In the genomic region with DNA sequence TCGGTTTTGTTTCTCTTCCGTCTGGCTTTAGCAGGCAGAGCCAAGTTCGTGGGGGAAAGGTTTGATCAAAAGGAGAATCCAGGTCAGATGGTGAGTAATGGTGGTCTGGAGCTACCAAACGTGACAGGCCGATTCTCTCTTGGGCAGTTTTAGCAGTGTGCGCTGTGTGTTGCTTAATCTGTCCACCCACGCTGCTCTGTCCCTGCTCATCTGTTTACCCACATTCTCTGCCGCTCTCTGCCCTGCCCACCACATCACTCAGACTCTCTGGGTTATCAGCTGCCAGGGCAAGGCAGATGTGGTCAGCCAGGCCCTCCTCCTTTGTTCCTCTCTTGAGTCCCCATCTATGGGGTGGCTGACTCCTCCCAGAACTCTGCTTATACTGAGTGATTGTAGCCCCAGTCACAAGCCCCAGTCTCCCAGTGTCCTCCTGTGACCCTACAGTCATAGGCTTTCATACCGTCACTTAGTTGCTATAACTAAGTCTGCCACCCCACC, we compare ENCODE assay signal across 8 mouse cellular contexts.
DNase-seq lines count a peak whose midpoint lies in the region; ATAC-seq and TF ChIP-seq lines count a peak whose summit lies in the region.

No protein-coding gene starts in this region.

- no peaks in the 10 kb centered on the region for H3K79me2 ChIP-seq in heart, adult 2 months (replicated peaks; ENCODE audit: control insufficient read depth, insufficient read depth, low read length)

- no peak for TF ChIP-seq CTCF in heart, adult 2 months (IDR thresholded peaks at IDR 0.05)

- no peak overlapping the region for H3K27ac ChIP-seq in heart, embryonic 12.5 days (ENCODE audit: poor library complexity, severe bottlenecking)
- H3K27ac ChIP-seq in heart, adult 2 months = no peak overlapping the region
- H3K27ac ChIP-seq in hindbrain, embryonic 12.5 days = 0 out of 2 replicates have a peak overlapping the region, but pooled peaks have one; percentile 36
- no peak overlapping the region for H3K27ac ChIP-seq in midbrain, embryonic 16.5 days (ENCODE audit: low read length)

- no peak for DNase-seq in heart, adult 2 months
- peak; percentile 42 for DNase-seq in c-Kit-positive CD71-negative TER-119-negative erythroid progenitor cells, embryonic 14.5 days (ENCODE audit: low read depth)
- no peak for DNase-seq in left cerebral cortex, postnatal 14 days (ENCODE audit: low spot score in 2 of 2)
- no peak for DNase-seq in right cerebral cortex, adult 2 months (ENCODE audit: low spot score in 2 of 2)

- 14% methylated on average over 9 of the region's 9 CpGs for WGBS in heart, embryonic 12.5 days
- WGBS in heart, adult 2 months = 50% methylated on average over 9 of the region's 9 CpGs
- WGBS in hindbrain, embryonic 12.5 days = 19% methylated on average over 9 of the region's 9 CpGs
- WGBS in midbrain, embryonic 16.5 days = 30% methylated on average over 9 of the region's 9 CpGs

- TF ChIP-seq EP300 in heart, adult 2 months (IDR thresholded peaks at IDR 0.05; ENCODE audit: insufficient read depth, low read depth, low read length) = no peak

- peak; percentile 85 for ATAC-seq in heart, embryonic 12.5 days (ENCODE audit: insufficient number of reproducible peaks, low FRiP score)
- ATAC-seq in hindbrain, embryonic 12.5 days (ENCODE audit: low FRiP score) = peak; percentile 31
- ATAC-seq in midbrain, embryonic 16.5 days = 0 out of 2 replicates have a peak, but pooled peaks have one; percentile 26
- ATAC-seq in cerebellum, adult (ENCODE audit: insufficient number of reproducible peaks, low FRiP score, low TSS enrichment) = no peak

- H3K9me3 ChIP-seq in heart, embryonic 12.5 days (replicated peaks) = no peaks in the 10 kb centered on the region
- no peaks in the 10 kb centered on the region for H3K9me3 ChIP-seq in hindbrain, embryonic 12.5 days (replicated peaks)
- H3K9me3 ChIP-seq in midbrain, embryonic 16.5 days (replicated peaks; ENCODE audit: control insufficient read depth, low read length, poor library complexity, severe bottlenecking) = no peaks in the 10 kb centered on the region

- H3K4me1 ChIP-seq in heart, embryonic 12.5 days (replicated peaks) = peaks cover 25% of the 10 kb centered on the region
- no peaks in the 10 kb centered on the region for H3K4me1 ChIP-seq in heart, adult 2 months (ENCODE audit: control insufficient read depth, insufficient read depth, low read length)
- H3K4me1 ChIP-seq in hindbrain, embryonic 12.5 days = peaks cover 33% of the 10 kb centered on the region
- H3K4me1 ChIP-seq in midbrain, embryonic 16.5 days (ENCODE audit: control insufficient read depth, insufficient read depth, low read length) = peaks cover 24% of the 10 kb centered on the region

- no peak overlapping the region for H3K9ac ChIP-seq in heart, embryonic 12.5 days
- no peak overlapping the region for H3K9ac ChIP-seq in heart, adult 2 months (ENCODE audit: low read depth, low read length)
- no peak overlapping the region for H3K9ac ChIP-seq in hindbrain, embryonic 12.5 days
- no peak overlapping the region for H3K9ac ChIP-seq in midbrain, embryonic 16.5 days (ENCODE audit: low read depth, low read length)

- peaks cover 15% of the 10 kb centered on the region for H3K27me3 ChIP-seq in heart, embryonic 12.5 days (replicated peaks)
- no peaks in the 10 kb centered on the region for H3K27me3 ChIP-seq in heart, adult 2 months (ENCODE audit: control insufficient read depth, insufficient read depth, low read length)
- H3K27me3 ChIP-seq in hindbrain, embryonic 12.5 days = peaks cover 8% of the 10 kb centered on the region; the same call in 1 of the 2 replicates
- no peaks in the 10 kb centered on the region for H3K27me3 ChIP-seq in midbrain, embryonic 16.5 days (ENCODE audit: control insufficient read depth, insufficient read depth, low read depth, low read length)

- no peak for TF ChIP-seq POLR2A in heart, adult 2 months (IDR thresholded peaks at IDR 0.05; ENCODE audit: insufficient read depth, low read depth, low read length)

- H3K4me3 ChIP-seq in heart, embryonic 12.5 days = no peak overlapping the region; the same call in 1 of the 2 replicates
- H3K4me3 ChIP-seq in heart, adult 2 months = no peak overlapping the region
- no peak overlapping the region for H3K4me3 ChIP-seq in hindbrain, embryonic 12.5 days
- H3K4me3 ChIP-seq in midbrain, embryonic 16.5 days (ENCODE audit: low read depth, low read length) = no peak overlapping the region

- intact Hi-C loops in heart, adult 2 months (cut with DNase I) = no loop called here
- intact Hi-C loops in left cerebral cortex, postnatal 14 days (cut with DNase I) = no loop called here

- H3K4me2 ChIP-seq in heart, embryonic 12.5 days = peak overlapping the region; percentile 55
- H3K4me2 ChIP-seq in hindbrain, embryonic 12.5 days (replicated peaks) = peak overlapping the region; percentile 20; the same call in 1 of the 2 replicates
- no peak overlapping the region for H3K4me2 ChIP-seq in midbrain, embryonic 16.5 days (ENCODE audit: low read length)

- no peaks in the 10 kb centered on the region for H3K36me3 ChIP-seq in heart, embryonic 12.5 days
- no peaks in the 10 kb centered on the region for H3K36me3 ChIP-seq in heart, adult 2 months (ENCODE audit: control insufficient read depth, insufficient read depth, low read length)
- no peaks in the 10 kb centered on the region for H3K36me3 ChIP-seq in hindbrain, embryonic 12.5 days
- no peaks in the 10 kb centered on the region for H3K36me3 ChIP-seq in midbrain, embryonic 16.5 days (ENCODE audit: control insufficient read depth, insufficient read depth, low read length)
